Mouse (Mus musculus) cerebellum, postnatal 25 days (tissue): Measurements from ENCODE around the gene Sorl1.

Experiments used
- DNase-seq, 2 experiments: peaks; one replicate each; pipeline ENCODE4 v3.0.0; 2021; ENCODE audit warnings: mixed read lengths in 2 of 2

Sorl1 gene

GRCm38 (mm10) chr9:41950109-41950990, 173.7 kb downstream of the Sorl1 start:
- DNase-seq, result peak; percentile 72 to 83

DNA sequence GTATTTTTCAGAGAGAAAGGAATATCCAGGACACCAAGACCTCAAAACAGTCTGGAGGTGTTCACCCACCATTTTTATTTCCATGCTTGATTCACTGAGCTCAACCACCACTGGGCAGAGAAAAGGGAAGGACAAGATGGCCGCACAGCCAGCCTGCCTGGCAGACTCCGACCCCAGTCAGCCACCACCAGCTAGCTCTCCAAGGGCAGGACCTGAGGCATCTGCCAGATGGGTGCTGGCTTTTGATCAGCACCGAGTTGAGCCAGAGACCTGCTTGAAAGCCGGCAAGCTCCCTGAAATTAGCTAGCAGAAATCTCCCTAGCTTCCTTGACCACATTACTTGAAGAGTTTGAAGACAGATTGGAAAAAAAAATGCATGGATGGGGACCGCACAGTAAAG, 174.6 kb downstream of the Sorl1 start:
- no peak for DNase-seq

GRCm38 (mm10) chr9:41944964-41945363, 179.1 kb downstream of the Sorl1 start:
- DNase-seq, result no peak

- DNase-seq, result peak in 1 of 2 experiments; percentile 39
Observed at GRCm38 (mm10) chr9:41942970-41943635, 181.0 kb downstream of the Sorl1 start.

- DNase-seq, result no peak
Observed at GRCm38 (mm10) chr9:41940311-41940853, 183.7 kb downstream of the Sorl1 start.

DNA sequence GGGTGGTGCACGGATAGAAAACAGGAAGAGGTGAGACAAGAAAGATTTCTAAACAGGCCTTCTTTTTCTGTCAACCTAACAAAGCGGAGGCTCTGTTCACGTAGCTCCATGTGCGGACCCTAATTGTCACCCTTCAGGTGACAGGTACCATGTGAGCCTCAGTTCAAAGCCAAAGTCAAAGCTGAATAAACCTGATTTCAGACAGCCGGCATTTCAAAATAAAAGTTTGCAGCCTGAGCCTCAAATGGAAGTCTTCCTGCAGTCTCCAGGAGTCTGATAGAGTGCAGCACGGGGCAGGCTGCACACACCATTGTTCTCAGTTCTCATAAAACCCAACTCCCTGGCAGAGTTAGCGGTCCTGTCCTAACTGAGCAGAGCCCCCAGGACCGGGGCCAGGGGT, 185.6 kb downstream of the Sorl1 start:
- DNase-seq, result no peak

- no peak for DNase-seq
Observed at GRCm38 (mm10) chr9:41937967-41938348, 186.1 kb downstream of the Sorl1 start.

DNA sequence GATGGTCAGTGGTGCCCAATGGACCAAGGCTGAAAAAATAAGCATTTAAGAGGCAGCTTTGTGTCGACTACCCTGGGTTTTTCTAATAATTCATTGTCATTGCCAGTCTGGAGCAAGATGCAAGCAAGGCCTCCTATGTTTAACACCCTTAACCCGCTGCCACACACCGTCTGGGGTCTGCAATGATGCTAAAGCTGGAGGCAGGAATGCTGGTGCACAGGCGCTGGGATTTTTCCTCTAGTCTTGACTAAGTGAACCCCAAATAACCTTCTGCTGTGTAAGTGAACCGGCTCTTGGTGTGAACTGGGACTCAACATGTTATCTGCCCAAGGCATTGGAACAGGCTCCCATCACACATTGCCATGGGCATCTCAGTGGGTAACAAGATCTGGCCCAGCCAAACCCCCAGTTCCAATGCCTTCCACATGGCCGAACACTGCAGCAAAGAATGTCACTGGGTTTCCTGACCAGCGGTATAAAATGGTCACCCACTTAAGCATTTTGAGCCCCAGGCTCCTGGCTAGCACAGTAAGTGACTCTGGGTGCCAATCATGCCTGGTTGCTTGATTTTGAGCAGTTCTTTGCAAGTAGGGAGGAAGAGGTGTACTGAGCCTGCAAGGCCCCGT, 186.6 kb downstream of the Sorl1 start:
- DNase-seq, result no peak

- DNase-seq, result no peak
Observed at GRCm38 (mm10) chr9:41936598-41936997, 187.5 kb downstream of the Sorl1 start.

DNA sequence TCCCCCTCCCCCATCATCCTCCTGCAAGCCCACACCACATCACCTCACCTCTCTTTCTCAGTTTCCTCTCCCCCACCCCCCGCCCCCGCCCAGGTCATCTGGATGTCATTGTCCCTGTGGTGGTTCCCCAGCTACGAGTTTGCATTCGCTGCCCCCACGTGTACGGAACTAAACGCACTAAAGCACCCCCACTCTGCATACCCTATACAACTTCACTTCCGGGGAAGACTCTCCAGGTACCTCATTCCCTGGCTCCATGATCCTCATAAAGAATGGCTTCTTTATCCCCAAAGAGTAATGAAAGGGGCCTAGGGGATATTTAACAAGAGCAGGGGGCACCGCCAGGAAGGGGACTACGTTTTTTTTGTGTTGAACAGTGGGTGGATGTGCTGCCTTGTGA, 188.1 kb downstream of the Sorl1 start:
- no peak for DNase-seq

GRCm38 (mm10) chr9:41935373-41935971, 188.6 kb downstream of the Sorl1 start:
- no peak for DNase-seq

DNA sequence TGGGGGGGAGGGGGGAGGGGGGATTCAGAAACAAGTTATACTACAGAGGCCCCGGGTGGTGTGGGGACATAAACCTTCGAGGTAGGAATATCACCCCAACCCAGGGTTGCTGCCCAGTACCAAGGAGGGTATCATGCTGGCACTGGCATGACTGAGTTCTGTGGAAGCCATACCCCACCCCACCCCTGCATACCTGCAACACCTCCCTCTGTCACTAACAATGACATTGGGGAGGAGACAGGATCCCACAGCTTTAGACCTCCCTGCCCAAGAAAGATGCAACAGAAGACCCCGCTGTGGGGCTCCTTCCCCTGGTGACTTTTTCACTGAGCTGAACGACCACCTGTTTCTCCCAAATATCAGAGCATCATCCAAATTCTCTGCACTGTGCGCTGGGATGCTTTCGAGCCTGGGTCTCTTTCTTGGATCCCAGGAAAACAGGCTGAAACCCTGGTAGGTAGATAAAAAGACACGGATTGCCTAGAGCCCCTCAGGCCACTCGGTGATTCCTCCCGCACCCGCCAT, 189.2 kb downstream of the Sorl1 start:
- DNase-seq, result no peak

GRCm38 (mm10) chr9:41929986-41930385, 194.1 kb downstream of the Sorl1 start:
- DNase-seq, result no peak

GRCm38 (mm10) chr9:41925721-41926120, 198.4 kb downstream of the Sorl1 start:
- DNase-seq, result no peak

DNA sequence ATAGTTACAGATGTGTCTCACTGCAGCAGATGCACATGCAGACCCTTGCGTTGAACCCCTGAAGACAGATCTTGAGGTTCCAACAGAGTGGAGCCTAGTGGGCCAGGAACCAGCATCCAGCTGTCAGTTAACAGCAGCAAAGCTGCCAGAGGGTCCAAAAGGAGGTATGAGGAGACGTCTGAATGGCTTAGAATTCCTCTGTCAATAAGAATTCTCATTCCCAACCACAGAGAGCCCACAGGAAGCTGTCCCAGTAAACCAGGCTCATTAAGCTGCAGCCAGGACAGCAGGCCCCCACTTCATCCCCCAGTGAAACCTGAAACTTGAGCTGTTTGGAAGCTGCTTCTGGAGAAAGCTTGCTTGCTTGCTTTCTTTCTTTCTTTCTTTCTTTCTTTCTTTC, 200.0 kb downstream of the Sorl1 start:
- DNase-seq, result no peak

DNA sequence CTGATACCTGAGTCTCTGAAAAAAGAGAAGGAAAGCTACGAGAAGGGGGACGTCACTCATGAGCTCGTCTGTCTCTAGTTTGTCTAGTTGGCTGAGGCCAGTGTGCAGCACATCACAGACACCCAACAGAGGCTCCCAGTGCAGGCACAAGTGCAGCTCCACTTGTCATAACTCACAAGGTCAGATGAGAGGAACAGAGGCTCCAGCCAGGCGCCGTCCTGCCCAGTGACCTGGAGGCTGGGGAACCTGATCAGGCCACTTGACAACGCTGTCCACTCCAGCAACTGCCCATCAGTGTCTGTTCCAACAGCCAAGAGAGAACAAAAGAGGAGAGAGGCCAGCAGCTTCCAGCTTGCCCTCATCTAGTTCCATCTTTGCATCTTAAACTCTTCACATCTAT, 201.7 kb downstream of the Sorl1 start:
- no peak for DNase-seq

DNA sequence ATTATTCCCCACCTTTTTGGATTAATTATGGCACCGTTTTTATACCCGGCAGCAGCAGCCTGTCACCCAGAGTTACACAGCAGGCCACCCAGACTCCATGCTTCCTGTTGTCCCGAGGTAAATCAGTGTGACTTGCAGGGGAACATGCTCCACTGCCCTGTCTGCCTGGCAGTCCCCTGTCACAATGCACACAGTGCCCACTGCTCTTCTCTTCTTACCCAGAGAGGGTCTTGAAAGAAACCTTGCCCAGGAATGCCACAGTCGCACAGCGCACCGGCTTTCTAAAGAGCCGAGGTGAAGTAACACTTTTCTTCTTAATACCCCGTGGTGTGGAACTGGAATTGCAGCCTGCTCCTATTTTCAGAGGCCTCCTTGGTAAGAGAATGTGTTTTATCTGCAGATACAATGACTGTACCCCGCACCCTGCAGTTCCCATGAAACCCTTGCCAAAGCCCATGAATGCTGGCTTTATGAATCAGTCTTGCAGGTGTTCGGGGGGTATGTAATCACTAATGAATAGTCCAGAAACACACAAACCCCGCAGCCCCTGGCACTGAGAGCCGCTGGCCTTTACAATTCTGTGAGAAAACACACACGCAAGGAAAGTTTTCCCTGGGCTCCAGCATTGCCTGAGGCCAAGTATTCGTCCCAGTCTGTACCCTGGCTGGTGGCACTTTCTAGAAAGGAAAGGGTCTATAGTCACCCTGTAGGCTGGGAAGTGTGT, 205.3 kb downstream of the Sorl1 start:
- DNase-seq, result no peak

DNA sequence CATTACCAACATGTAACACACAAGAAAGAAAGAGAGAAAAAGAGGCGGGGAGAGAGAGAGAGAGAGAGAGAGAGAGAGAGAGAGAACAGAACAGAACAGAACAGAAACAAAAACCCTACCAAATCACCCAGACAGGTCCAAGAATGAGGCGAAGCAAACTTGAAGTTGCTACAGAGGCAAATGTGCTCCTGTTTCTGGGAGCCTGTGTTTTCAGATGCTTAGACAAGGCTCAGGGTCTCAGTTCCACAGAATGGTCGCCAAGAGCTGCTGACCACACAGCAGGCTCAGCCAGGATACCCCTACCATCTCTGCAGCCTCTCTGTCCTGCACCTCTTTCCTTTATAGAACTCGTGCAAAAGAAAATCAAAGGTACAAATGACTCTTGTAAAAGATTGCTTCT, 205.9 kb downstream of the Sorl1 start:
- no peak for DNase-seq

GRCm38 (mm10) chr9:41915571-41915970, 208.5 kb downstream of the Sorl1 start:
- no peak for DNase-seq
